Mouse (Mus musculus) kidney, postnatal 0 days (tissue): ENCODE data around the gene Pspn. TPM values are rescaled to one million over a fixed set of nuclear protein-coding genes. Genes with fewer than 3 reads are reported as not detected.

Experiments used
- ATAC-seq: fragments of 200-750 bp; cut with Nextera tagmentation; replicated peaks from 2 replicates; pipeline ENCODE4 v1.8.0; 2017; ENCODE audit warnings: low read depth, moderate number of reproducible peaks, moderate TSS enrichment, moderate library complexity; ENCODE audit not compliant: low FRiP score
- DNase-seq: peaks from one replicate; pipeline ENCODE4 v3.0.0-alpha.2; 2016; ENCODE audit warnings: low spot score
- H3K27ac ChIP-seq: fragments of 300-500 bp; sonication (generic); 2 replicates; pipeline ENCODE4 v1.5.1; 2014; ENCODE audit warnings: mild to moderate bottlenecking
- H3K27me3 ChIP-seq: fragments of 300-500 bp; sonication (generic); 2 replicates; pipeline ENCODE4 v1.6.1; 2014; ENCODE audit warnings: low read length, mixed read lengths; ENCODE audit not compliant: insufficient read depth
- H3K36me3 ChIP-seq: fragments of 300-500 bp; sonication (generic); 2 replicates; pipeline ENCODE4 v1.6.1; 2014; ENCODE audit warnings: low read length, mixed read lengths; ENCODE audit not compliant: insufficient read depth
- H3K4me1 ChIP-seq: fragments of 300-500 bp; sonication (generic); replicated peaks from 2 replicates; pipeline ENCODE4 v1.6.1; 2014; ENCODE audit warnings: antibody characterized with exemption, low read length, mixed read lengths; ENCODE audit not compliant: insufficient read depth
- H3K4me2 ChIP-seq: fragments of 300-500 bp; sonication (generic); 2 replicates; pipeline ENCODE4 v1.6.1; 2014; ENCODE audit warnings: mild to moderate bottlenecking, low read length, moderate library complexity, mixed read lengths
- H3K4me3 ChIP-seq: fragments of 300-500 bp; sonication (generic); replicated peaks from 2 replicates; pipeline ENCODE4 v1.5.1; 2014; ENCODE audit warnings: low read depth, low read length
- H3K9ac ChIP-seq: fragments of 300-500 bp; sonication (generic); 2 replicates; pipeline ENCODE4 v1.6.1; 2014; ENCODE audit warnings: low read depth, low read length
- H3K9me3 ChIP-seq: fragments of 300-500 bp; sonication (generic); replicated peaks from 2 replicates; pipeline ENCODE4 v1.6.1; 2016; ENCODE audit warnings: low read length, inconsistent platforms, mixed read lengths
- CTCF ChIP-seq: IDR thresholded peaks from 2 replicates; pipeline ENCODE4 v1.5.1; 2016; ENCODE audit warnings: antibody characterized with exemption, low read depth, mild to moderate bottlenecking, moderate library complexity
- WGBS: fragments of 180-500 bp; shearing (Covaris S2); extraction: QIAGEN DNeasy Blood & Tissue Kit; methylation state at CpG from one replicate; pipeline ENCODE4 v1.1.7; 2014; 5-methylcytosine and 5-hydroxymethylcytosine counted together
- polyA plus RNA-seq: library from polyadenylated mRNA; unstranded; fragments of >200 nt; fragmentation: Nextera tagmentation; extraction: Ambion mirVana; gene quantifications from 2 replicates; pipeline ENCODE4 v1.2.1, GENCODE M21; 2015

Pspn gene
- polyA plus RNA-seq, 1 experiment from 2014 or later = 0.55 TPM

DNA sequence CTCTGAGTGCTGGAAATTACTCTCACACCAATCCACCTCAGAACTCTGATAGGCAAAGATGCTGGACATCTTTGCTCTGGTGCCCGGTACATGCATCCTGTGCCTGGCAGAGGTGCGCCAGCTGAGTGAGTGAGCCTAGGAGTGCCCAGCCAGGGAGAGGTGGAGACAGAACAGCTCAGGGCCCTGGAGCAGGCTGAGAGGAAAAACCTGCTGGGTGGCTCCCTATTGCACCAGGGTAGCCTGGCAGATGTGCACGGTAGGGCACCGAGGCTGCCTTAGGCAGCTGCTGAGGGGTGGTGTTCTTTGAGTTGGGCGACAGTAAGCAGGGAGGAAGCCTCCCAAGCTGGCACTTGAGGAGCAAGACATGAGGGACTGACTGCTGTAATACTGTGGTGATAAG is 17.8 kb downstream of the Pspn start, which contains the start of gene Acer1:
TSS of gene Acer1 (minus strand) at position 114 of the 400 bp plus-strand sequence.
- Histone ChIP-seq H3K36me3 (no peaks in the 10 kb centered on the region), H3K4me2 (no peak within 1 kb of the TSS), H3K9ac (no peak within 1 kb of the TSS), H3K27ac (no peak within 1 kb of the TSS), H3K4me3 (no peak within 1 kb of the TSS), H3K4me1 (no peaks in the 10 kb centered on the region), H3K27me3 (no peaks in the 10 kb centered on the region), H3K9me3 (no peaks in the 10 kb centered on the region)
- TF ChIP-seq CTCF = no peak
- DNase-seq = no peak
- WGBS = 88% methylated on average over 5 of the region's 5 CpGs
- ATAC-seq = no peak

DNA sequence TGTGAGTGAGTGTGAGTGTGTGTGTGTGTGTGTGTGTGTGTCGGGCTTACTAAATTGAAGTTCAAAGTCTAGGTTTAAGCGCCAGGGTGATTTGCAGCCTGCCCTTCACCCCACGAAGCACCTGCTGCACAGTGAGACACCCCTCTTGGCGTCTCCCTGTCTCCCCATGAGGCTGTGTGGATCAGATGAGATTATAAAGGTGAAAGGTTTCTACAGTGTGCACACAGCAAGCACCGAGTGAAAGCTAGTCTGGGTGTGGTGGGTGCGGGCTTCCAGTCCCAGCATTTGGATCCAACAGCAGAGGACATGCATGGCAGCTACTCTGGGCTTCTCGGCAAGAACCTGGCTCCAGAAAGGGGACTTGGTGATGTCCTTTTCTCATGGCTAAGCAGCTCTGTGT is 18.8 kb downstream of the Pspn start:
- TF ChIP-seq CTCF = no peak
- no peaks in the 10 kb centered on the region for H3K36me3 ChIP-seq
- no peak for ATAC-seq
- DNase-seq = no peak
- no peak overlapping the region for H3K27ac ChIP-seq
- no peak overlapping the region for H3K4me3 ChIP-seq
- H3K27me3 ChIP-seq = no peaks in the 10 kb centered on the region
- H3K4me1 ChIP-seq = no peaks in the 10 kb centered on the region
- no peaks in the 10 kb centered on the region for H3K9me3 ChIP-seq
- 63% methylated on average over 7 of the region's 7 CpGs for WGBS
- H3K9ac ChIP-seq = no peak overlapping the region
- no peak overlapping the region for H3K4me2 ChIP-seq

DNA sequence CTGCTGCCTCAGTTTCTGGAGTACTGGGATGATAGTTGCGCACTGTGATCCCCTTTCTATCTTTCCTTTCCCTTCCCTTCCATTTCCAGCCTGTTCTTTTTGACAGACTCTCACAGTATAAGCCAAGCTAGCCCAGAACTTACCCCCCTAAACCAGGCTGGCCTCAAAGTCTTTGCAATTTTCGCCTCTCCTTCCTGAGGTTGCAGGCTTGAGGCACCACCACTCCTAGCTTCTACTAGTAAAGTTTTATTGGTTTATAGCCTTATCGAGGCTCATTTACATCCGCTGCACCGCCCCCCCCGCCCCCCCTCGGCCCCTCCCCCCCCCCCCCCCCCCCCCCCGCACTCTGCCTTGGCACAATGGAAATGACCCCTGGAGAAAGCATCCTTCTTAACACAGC is 20.3 kb downstream of the Pspn start:
- Histone ChIP-seq H3K27ac (no peak overlapping the region), H3K9ac (no peak overlapping the region), H3K27me3 (no peaks in the 10 kb centered on the region), H3K36me3 (no peaks in the 10 kb centered on the region), H3K4me3 (no peak overlapping the region), H3K4me1 (no peaks in the 10 kb centered on the region), H3K4me2 (no peak overlapping the region), H3K9me3 (no peaks in the 10 kb centered on the region)
- TF ChIP-seq CTCF = no peak
- no peak for DNase-seq
- 18% methylated on average over 6 of the region's 8 CpGs for WGBS
- no peak for ATAC-seq

GRCm38 (mm10) chr17:56976531-56977390 is 23.1 kb downstream of the Pspn start:
- no peak overlapping the region for H3K4me3 ChIP-seq
- no peaks in the 10 kb centered on the region for H3K9me3 ChIP-seq
- ATAC-seq = no peak
- H3K9ac ChIP-seq = no peak overlapping the region
- H3K36me3 ChIP-seq = no peaks in the 10 kb centered on the region
- TF ChIP-seq CTCF = no peak
- H3K27ac ChIP-seq = no peak overlapping the region
- H3K27me3 ChIP-seq = no peaks in the 10 kb centered on the region
- 70% methylated on average over 8 of the region's 8 CpGs for WGBS
- no peak overlapping the region for H3K4me2 ChIP-seq
- no peak for DNase-seq
- no peaks in the 10 kb centered on the region for H3K4me1 ChIP-seq

- Histone ChIP-seq H3K9me3 (no peaks in the 10 kb centered on the region), H3K4me3 (no peak overlapping the region), H3K4me1 (no peaks in the 10 kb centered on the region), H3K27ac (no peak overlapping the region), H3K9ac (no peak overlapping the region), H3K36me3 (no peaks in the 10 kb centered on the region), H3K4me2 (no peak overlapping the region), H3K27me3 (no peaks in the 10 kb centered on the region)
- WGBS = 84% methylated on average over 3 of the region's 3 CpGs
- no peak for ATAC-seq
- no peak for TF ChIP-seq CTCF
- DNase-seq = no peak
These were observed 24.4 kb downstream of the Pspn start for GRCm38 (mm10) chr17:56975391-56975790.

DNA sequence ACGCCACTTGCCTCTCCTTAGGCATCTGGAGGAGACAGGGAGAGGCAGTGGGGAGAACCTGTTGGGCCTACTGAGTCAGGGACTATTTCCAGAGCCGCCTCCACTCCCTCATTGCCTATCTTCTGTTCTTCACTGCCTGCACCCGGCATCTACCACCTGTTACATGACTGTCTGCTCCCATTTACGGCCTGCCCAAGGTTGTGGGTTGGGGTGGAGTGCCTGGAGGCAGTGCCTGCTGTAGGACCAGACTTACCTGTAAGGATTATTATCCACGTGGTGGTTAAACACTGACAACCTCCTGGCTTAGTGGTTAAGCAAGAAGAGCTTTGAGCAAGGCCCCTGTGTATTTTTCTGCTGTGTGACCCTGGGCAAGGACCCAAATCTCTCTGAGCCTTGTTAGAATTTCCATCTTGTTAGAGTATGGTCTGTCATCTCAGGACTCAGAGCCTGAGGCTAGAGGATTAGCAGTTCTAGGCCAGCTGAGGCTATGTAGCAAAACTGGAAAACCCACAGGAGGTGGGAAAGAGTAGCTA is 25.0 kb downstream of the Pspn start:
- WGBS = 74% methylated on average over 5 of the region's 5 CpGs
- ATAC-seq (no peak), DNase-seq (no peak)
- Histone ChIP-seq H3K27me3 (no peaks in the 10 kb centered on the region), H3K9ac (no peak overlapping the region), H3K4me1 (no peaks in the 10 kb centered on the region), H3K4me3 (no peak overlapping the region), H3K4me2 (no peak overlapping the region), H3K9me3 (no peaks in the 10 kb centered on the region), H3K27ac (no peak overlapping the region), H3K36me3 (no peaks in the 10 kb centered on the region)
- no peak for TF ChIP-seq CTCF
